In genomic region chr2:18051026-18051830, GRCm38 (mm10) we compare ENCODE assay signal across 8 mouse cellular contexts. TPM values are rescaled to one million over a fixed set of nuclear protein-coding genes. Genes with fewer than 3 reads are reported as not detected.
DNase-seq lines count a peak whose midpoint lies in the region; ATAC-seq lines count a peak whose summit lies in the region.

No protein-coding gene starts in this region.

- peak overlapping the region; percentile 49 for H3K4me2 ChIP-seq in embryonic facial prominence, embryonic 11.5 days (ENCODE audit: low read depth, low read length)
- H3K4me2 ChIP-seq in hindbrain, embryonic 16.5 days (ENCODE audit: low read length): peak overlapping the region; percentile 70
- peak overlapping the region; percentile 95 for H3K4me2 ChIP-seq in midbrain, embryonic 14.5 days (ENCODE audit: low read length)

- no peak for DNase-seq in heart, embryonic 10.5 days (ENCODE audit: low spot score)
- no peak for DNase-seq in heart, adult 8-10 months (ENCODE audit: low spot score)
- peak; percentile 48 for DNase-seq in embryonic facial prominence, embryonic 11.5 days (ENCODE audit: low spot score)
- peak; percentile 70 for DNase-seq in midbrain, embryonic 14.5 days
- no peak for DNase-seq in left cerebral cortex, postnatal 4 days
- DNase-seq in gastrocnemius, postnatal 14 days: no peak
- DNase-seq in adrenal gland, adult 18-20 months (ENCODE audit: low spot score in 2 of 2): no peak

- intact Hi-C loops in left cerebral cortex, postnatal 4 days (cut with DNase I): loop anchor here (10.0 kb wide), 1 partner anchor 624 kb away; the partner anchor contains the start of genes Bmi1 and Commd3
- intact Hi-C loops in gastrocnemius, postnatal 14 days (cut with DNase I; ENCODE audit: low total_unique reads): no loop called here

- H3K36me3 ChIP-seq in heart, embryonic 10.5 days: no peaks in the 10 kb centered on the region
- no peaks in the 10 kb centered on the region; the same call in 1 of the 2 replicates for H3K36me3 ChIP-seq in embryonic facial prominence, embryonic 11.5 days (replicated peaks; ENCODE audit: control insufficient read depth, insufficient read depth, low read depth, low read length)
- H3K36me3 ChIP-seq in hindbrain, embryonic 16.5 days (ENCODE audit: control insufficient read depth, insufficient read depth, low read length): no peaks in the 10 kb centered on the region
- no peaks in the 10 kb centered on the region for H3K36me3 ChIP-seq in midbrain, embryonic 14.5 days (ENCODE audit: control insufficient read depth, insufficient read depth, low read length)

- H3K4me1 ChIP-seq in heart, embryonic 10.5 days: peaks cover 30% of the 10 kb centered on the region
- H3K4me1 ChIP-seq in embryonic facial prominence, embryonic 11.5 days (ENCODE audit: control insufficient read depth, insufficient read depth, low read length): peaks cover 5% of the 10 kb centered on the region
- H3K4me1 ChIP-seq in hindbrain, embryonic 16.5 days (ENCODE audit: control insufficient read depth, insufficient read depth, low read depth, low read length): peaks cover 14% of the 10 kb centered on the region
- H3K4me1 ChIP-seq in midbrain, embryonic 14.5 days (ENCODE audit: control insufficient read depth, insufficient read depth, low read length): peaks cover 46% of the 10 kb centered on the region

- WGBS in heart, embryonic 10.5 days: 30% methylated on average over 11 of the region's 11 CpGs
- WGBS in embryonic facial prominence, embryonic 11.5 days: 7% methylated on average over 11 of the region's 11 CpGs
- 21% methylated on average over 11 of the region's 11 CpGs for WGBS in hindbrain, embryonic 16.5 days
- WGBS in midbrain, embryonic 14.5 days: 2% methylated on average over 11 of the region's 11 CpGs

- H3K4me3 ChIP-seq in heart, embryonic 10.5 days: peak overlapping the region; percentile 98
- H3K4me3 ChIP-seq in embryonic facial prominence, embryonic 11.5 days (ENCODE audit: low read depth, low read length): 0 out of 2 replicates have a peak overlapping the region, but pooled peaks have one; percentile 99
- no peak overlapping the region for H3K4me3 ChIP-seq in hindbrain, embryonic 16.5 days (ENCODE audit: low read length)
- peak overlapping the region; percentile 95; the same call in 1 of the 2 replicates for H3K4me3 ChIP-seq in midbrain, embryonic 14.5 days (replicated peaks; ENCODE audit: low read depth, low read length)

- H3K27ac ChIP-seq in heart, embryonic 10.5 days: peak overlapping the region; percentile 100
- H3K27ac ChIP-seq in embryonic facial prominence, embryonic 11.5 days (replicated peaks; ENCODE audit: low read depth, low read length): peak overlapping the region; percentile 100
- peak overlapping the region; percentile 59; the same call in 1 of the 2 replicates for H3K27ac ChIP-seq in hindbrain, embryonic 16.5 days (ENCODE audit: low read depth, low read length)
- peak overlapping the region; percentile 100 for H3K27ac ChIP-seq in midbrain, embryonic 14.5 days (replicated peaks; ENCODE audit: low read depth, low read length)

- peak overlapping the region; percentile 66 for H3K9ac ChIP-seq in embryonic facial prominence, embryonic 11.5 days (replicated peaks; ENCODE audit: low read length)
- H3K9ac ChIP-seq in hindbrain, embryonic 16.5 days (ENCODE audit: low read depth, low read length): no peak overlapping the region
- H3K9ac ChIP-seq in midbrain, embryonic 14.5 days (replicated peaks; ENCODE audit: low read length): peak overlapping the region; percentile 100

- H3K9me3 ChIP-seq in heart, embryonic 10.5 days: no peaks in the 10 kb centered on the region
- H3K9me3 ChIP-seq in embryonic facial prominence, embryonic 11.5 days (replicated peaks; ENCODE audit: control insufficient read depth, low read length): no peaks in the 10 kb centered on the region
- no peaks in the 10 kb centered on the region for H3K9me3 ChIP-seq in hindbrain, embryonic 16.5 days (ENCODE audit: control insufficient read depth, low read length)
- H3K9me3 ChIP-seq in midbrain, embryonic 14.5 days (ENCODE audit: control insufficient read depth, low read length): no peaks in the 10 kb centered on the region

- no peak for ATAC-seq in embryonic facial prominence, embryonic 11.5 days (replicated peaks; ENCODE audit: insufficient number of reproducible peaks, low FRiP score, low TSS enrichment, low read depth)
- ATAC-seq in hindbrain, embryonic 16.5 days: no peak
- ATAC-seq in midbrain, embryonic 14.5 days (ENCODE audit: low FRiP score, low TSS enrichment): no peak

- H3K27me3 ChIP-seq in heart, embryonic 10.5 days (ENCODE audit: insufficient read depth, poor library complexity, severe bottlenecking): no peaks in the 10 kb centered on the region
- no peaks in the 10 kb centered on the region for H3K27me3 ChIP-seq in embryonic facial prominence, embryonic 11.5 days (ENCODE audit: control insufficient read depth, insufficient read depth, low read length)
- no peaks in the 10 kb centered on the region for H3K27me3 ChIP-seq in hindbrain, embryonic 16.5 days (replicated peaks; ENCODE audit: control insufficient read depth, insufficient read depth, low read length)
- no peaks in the 10 kb centered on the region for H3K27me3 ChIP-seq in midbrain, embryonic 14.5 days (ENCODE audit: control insufficient read depth, insufficient read depth, low read length)

RNA-seq across cellular contexts. Expression of gene Skida1, which starts 2.4 kb away (rescaled TPM):
- polyA plus RNA-seq in heart, embryonic 10.5 days (2016; fragmentation: Nextera tagmentation; extraction: Ambion mirVana): 6.7 and 9.4 TPM in 2 replicates
- total RNA-seq in heart, adult 8-10 months (2022): 1 to 10 TPM; 2.5 to 5.9 (median 3.7) TPM
- polyA plus RNA-seq in embryonic facial prominence, embryonic 11.5 days (2014; fragmentation: Nextera tagmentation; extraction: Ambion mirVana): 15.5 and 16.9 TPM in 2 replicates
- 4.4 and 5.8 TPM in 2 replicates for polyA plus RNA-seq in hindbrain, embryonic 16.5 days (2015; fragmentation: Nextera tagmentation; extraction: Ambion mirVana)
- 9.1 and 9.4 TPM in 2 replicates for polyA plus RNA-seq in midbrain, embryonic 14.5 days (2014; fragmentation: Nextera tagmentation; extraction: Ambion mirVana)
- 10 to 100 TPM; 11.6 to 13.9 TPM for total RNA-seq in left cerebral cortex, postnatal 4 days (2021)
- total RNA-seq in gastrocnemius, postnatal 14 days (2021): 1 to 10 TPM in 1 of 2 experiments, under 1 TPM in 1; 1.00 to 1.0 TPM
- 1 to 10 TPM; 1.6 to 2.0 TPM for total RNA-seq in adrenal gland, adult 18-20 months (2021)

RNA-seq across cellular contexts. Expression of gene Mllt10, which starts 3.8 kb away (rescaled TPM):
- 39.8 and 54.8 TPM in 2 replicates for polyA plus RNA-seq in heart, embryonic 10.5 days (2016; fragmentation: Nextera tagmentation; extraction: Ambion mirVana)
- 10 to 100 TPM; 25.1 to 41.8 (median 30.5) TPM for total RNA-seq in heart, adult 8-10 months (2022)
- polyA plus RNA-seq in embryonic facial prominence, embryonic 11.5 days (2014; fragmentation: Nextera tagmentation; extraction: Ambion mirVana): 40.8 and 44.3 TPM in 2 replicates
- 37.5 and 42.9 TPM in 2 replicates for polyA plus RNA-seq in hindbrain, embryonic 16.5 days (2015; fragmentation: Nextera tagmentation; extraction: Ambion mirVana)
- 33.5 and 40.1 TPM in 2 replicates for polyA plus RNA-seq in midbrain, embryonic 14.5 days (2014; fragmentation: Nextera tagmentation; extraction: Ambion mirVana)
- 10 to 100 TPM; 50.4 to 59.6 TPM for total RNA-seq in left cerebral cortex, postnatal 4 days (2021)
- total RNA-seq in gastrocnemius, postnatal 14 days (2021): 10 to 100 TPM; 19.0 to 20.5 TPM
- total RNA-seq in adrenal gland, adult 18-20 months (2021): 10 to 100 TPM; 41.4 to 44.8 TPM

RNA-seq across cellular contexts. Expression of gene A930004D18Rik, which starts 13.7 kb away (rescaled TPM):
- 14.5 and 14.9 TPM in 2 replicates for polyA plus RNA-seq in heart, embryonic 10.5 days (2016; fragmentation: Nextera tagmentation; extraction: Ambion mirVana)
- 1 to 10 TPM; 3.5 to 7.3 (median 5.5) TPM for total RNA-seq in heart, adult 8-10 months (2022)
- 6.6 and 9.2 TPM in 2 replicates for polyA plus RNA-seq in embryonic facial prominence, embryonic 11.5 days (2014; fragmentation: Nextera tagmentation; extraction: Ambion mirVana)
- polyA plus RNA-seq in hindbrain, embryonic 16.5 days (2015; fragmentation: Nextera tagmentation; extraction: Ambion mirVana): 6.1 and 8.2 TPM in 2 replicates
- polyA plus RNA-seq in midbrain, embryonic 14.5 days (2014; fragmentation: Nextera tagmentation; extraction: Ambion mirVana): 7.9 and 9.2 TPM in 2 replicates
- total RNA-seq in left cerebral cortex, postnatal 4 days (2021): 1 to 10 TPM; 3.2 to 5.2 TPM
- 1 to 10 TPM in 1 of 2 experiments, under 1 TPM in 1; 0.89 to 1.1 TPM for total RNA-seq in gastrocnemius, postnatal 14 days (2021)
- 1 to 10 TPM; 1.4 to 2.3 TPM for total RNA-seq in adrenal gland, adult 18-20 months (2021)

RNA-seq across cellular contexts. Expression of gene H2al2a, which starts 54.5 kb away (rescaled TPM):
- polyA plus RNA-seq in heart, embryonic 10.5 days (2016; fragmentation: Nextera tagmentation; extraction: Ambion mirVana): not detected in 2 replicates
- not detected for total RNA-seq in heart, adult 8-10 months (2022)
- polyA plus RNA-seq in embryonic facial prominence, embryonic 11.5 days (2014; fragmentation: Nextera tagmentation; extraction: Ambion mirVana): not detected in 2 replicates
- polyA plus RNA-seq in hindbrain, embryonic 16.5 days (2015; fragmentation: Nextera tagmentation; extraction: Ambion mirVana): not detected in 2 replicates
- not detected in 2 replicates for polyA plus RNA-seq in midbrain, embryonic 14.5 days (2014; fragmentation: Nextera tagmentation; extraction: Ambion mirVana)
- not detected for total RNA-seq in left cerebral cortex, postnatal 4 days (2021)
- total RNA-seq in gastrocnemius, postnatal 14 days (2021): not detected
- not detected for total RNA-seq in adrenal gland, adult 18-20 months (2021)

Comparison
In these comparisons a context has a peak if more than half of its experiments do, and no peak if none do; other contexts are left out.
1. DNase-seq: peak in embryonic facial prominence, embryonic 11.5 days (single experiment) and midbrain, embryonic 14.5 days (single experiment); none in heart, embryonic 10.5 days (single experiment), heart, adult 8-10 months (single experiment), left cerebral cortex, postnatal 4 days (single experiment), gastrocnemius, postnatal 14 days (single experiment) and adrenal gland, adult 18-20 months (0 of 2).
2. Peak in every context shown above with its lines, with median percentiles within 50 percentile points of each other: H3K27ac ChIP-seq and H3K4me2 ChIP-seq.